Mouse (Mus musculus) CD4-positive, CD25-positive, alpha-beta regulatory T cell, adult 2 months (primary cell): ENCODE measurements around the gene Plcl2.

Experiments
- DNase-seq: peaks from one replicate; pipeline ENCODE4 v3.0.0-alpha.2; 2012; ENCODE audit warnings: low read depth, low spot score

Gene Plcl2

DNA sequence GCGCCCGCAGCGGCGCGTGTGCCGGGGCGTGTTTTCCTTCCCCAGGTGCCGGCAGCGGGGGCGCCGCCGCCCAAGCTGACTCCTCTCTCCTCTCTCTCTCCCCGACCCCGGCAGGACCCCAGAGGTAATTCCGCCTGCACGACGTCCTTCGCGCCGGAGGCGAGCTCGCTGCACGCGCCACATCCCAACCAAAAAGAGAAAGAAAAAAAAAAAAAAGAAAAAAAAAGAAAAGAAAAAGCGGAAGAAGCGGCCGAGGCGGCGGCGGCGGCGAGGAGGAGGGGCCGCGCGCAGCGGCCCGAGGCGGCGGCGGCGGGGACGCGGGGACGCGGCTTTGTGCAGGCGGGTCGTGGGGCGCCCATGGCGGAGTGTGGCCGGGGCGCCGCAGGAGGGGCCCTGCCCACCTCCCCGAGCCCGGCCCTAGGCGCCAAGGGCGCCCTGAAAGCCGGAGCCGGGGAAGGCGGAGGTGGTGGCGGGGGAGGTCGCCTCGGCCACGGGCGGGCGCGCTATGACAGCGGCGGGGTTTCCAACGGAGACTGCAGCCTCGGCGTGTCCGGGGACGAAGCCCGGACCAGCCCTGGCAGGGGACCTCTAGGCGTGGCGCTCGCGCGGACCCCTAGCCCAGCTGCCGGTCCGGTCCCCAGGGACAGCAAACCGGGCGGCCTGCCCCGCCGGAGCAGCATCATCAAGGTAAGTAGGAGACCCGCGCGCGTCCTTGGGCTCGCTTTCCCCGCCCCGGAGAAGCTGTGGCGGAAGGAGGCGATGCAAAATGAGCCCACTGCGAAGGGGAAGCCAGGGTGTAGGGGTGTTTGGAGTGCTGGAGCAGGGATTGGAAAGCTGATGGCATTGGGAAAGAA, at the start of gene Plcl2:
Gene Plcl2, plus strand, starts transcription at position 153 of the 854 bp plus-strand sequence.
- DNase-seq: peak; percentile 75

DNA sequence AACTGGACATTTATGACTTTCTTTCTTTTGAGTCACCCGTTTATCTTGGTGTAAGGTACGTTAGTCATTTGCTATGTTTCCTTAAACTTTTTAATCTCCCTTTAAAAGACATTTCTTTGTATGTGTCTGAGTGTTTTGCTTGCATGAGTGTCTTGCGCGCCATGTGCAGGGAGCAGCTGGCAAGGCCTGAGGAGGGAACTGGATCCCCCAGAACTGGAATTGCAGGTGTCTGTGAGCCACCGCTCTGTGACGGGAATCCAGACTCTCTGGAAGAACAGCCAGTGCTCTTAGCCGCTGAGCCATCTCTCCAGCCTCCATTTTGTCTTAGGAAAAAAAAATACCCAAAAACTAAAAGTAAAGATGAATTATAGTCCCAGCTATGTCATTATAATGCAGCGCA, 48.9 kb upstream of the Plcl2 start:
- DNase-seq: no peak

DNA sequence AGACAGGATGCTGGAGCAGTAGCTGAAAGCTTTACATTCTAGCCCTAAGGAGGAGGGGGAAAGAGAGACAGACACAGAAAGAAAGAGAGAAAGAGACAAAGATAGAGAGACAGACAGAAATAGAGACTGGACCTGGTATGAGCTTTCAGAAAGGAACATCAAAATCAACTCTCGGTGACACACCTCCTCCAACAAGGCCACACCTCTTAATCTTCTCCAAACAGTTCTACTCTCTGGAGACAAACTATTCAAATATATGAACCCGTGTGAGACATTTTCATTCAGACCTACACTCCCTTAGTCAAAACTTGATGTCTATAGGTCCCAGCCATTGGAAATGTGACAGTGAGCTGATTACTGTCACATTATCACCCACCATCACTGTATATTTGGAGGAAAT, 41.8 kb upstream of the Plcl2 start:
- no peak for DNase-seq

DNA sequence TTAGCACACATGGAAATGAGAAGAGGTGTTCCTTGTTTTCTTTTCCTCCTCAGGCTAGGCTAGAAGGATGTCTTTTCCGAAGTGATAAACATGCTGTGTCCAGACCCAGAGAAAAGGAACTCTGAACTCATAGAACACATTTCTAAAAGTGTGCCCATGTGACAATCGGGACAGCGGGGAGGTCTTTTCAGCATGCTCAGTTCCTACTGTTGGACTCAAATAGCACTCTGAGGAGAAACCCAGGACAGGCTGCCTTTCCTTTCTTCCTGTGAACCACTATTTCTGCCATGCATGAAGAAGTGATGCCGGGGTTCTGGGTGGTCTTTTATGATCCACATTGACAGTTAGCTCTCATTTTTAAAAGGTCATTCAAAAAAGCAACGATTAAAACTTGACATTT, 40.1 kb upstream of the Plcl2 start:
- DNase-seq: no peak

DNA sequence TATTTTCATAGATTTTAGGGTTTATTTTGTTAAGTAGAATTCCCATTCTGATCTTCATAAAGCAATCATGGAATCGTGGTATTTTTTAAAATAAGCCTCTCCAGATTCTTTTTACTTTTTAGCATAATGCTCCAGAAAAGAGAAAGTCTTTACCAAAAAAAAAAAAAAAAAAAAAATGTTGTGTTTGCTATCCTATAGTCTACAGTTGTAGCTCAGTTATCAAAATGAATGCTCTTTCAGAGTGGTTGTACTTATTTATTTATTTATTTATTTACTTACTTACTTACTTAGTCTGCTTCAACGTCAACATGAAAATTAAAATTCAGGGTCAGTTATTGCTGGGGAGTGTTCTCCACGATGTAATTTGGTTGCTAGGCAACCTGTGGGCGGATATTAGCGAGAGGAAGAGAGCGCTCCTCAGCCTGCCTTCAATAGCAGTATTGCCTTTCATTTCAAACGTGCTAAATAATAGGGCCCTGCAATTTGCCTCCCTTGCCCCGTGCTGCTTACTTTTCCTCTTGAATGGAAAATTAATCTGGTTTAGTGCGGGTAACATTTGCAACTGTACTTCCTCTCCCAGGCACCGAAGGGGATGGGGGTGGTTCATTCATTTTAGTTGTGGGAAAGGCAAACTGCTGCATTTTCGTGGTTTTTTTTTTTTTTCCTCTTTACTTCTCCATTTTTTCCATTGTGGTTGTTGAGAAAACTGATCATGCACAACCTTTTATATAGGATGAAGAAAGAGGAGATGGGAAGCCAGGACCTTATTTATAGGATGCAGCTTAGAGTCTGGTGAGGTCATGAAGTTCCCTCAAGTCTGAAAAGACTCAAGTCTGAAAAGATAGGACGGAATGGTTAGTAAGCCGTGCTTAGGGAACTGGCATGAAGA, 39.4 kb upstream of the Plcl2 start:
- DNase-seq: peak; percentile 93

DNA sequence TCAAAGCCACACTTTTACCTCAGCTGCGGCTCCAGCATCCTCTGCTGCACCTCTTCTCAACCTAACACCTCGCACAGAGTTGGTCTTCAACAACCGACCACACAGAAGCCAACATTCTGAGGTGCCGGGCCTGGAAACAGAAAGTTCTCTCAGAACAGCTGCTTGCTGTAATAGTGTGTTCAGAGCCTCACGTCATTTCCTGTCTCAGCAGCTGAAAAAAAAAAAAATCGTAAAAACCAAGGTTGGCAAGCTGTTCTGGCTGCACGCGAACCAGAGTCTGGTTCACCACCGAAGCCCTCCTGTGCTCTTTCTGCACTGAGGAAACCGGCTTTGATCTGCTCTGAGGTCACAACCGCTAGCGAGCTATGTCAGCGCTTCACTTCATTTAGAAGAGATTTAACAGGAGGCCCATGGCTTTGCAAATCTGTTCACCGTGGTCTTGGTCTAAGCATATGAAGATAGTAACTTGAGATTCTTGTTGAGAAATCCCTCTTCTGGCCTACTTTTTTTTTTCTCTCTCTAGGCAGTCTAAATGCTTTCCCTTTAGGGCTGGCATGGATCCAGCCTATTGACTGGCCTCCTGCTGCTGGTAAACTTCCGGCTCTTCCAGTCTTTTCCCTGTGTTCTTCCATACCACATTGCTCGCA, 38.6 kb upstream of the Plcl2 start:
- peak; percentile 92 for DNase-seq

DNA sequence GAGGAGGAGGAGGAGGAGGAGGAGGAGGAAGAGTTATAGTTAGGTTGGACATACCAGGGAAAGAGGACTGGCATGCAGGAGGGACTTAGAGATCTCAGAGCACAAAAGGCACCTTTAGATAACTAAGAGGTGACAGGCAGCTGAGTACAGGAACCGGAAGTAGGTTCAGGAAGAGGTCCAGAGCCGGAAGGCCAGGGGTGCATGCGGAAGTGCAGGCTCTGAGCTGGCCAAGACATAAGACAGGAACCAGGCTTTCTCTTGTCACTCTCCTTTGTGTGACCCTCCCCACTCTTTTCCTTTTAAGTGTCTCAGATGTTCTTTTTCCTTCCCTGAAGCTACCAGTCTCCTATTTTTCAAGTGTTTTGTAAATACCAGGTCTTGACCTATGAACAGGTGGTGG, 38.0 kb upstream of the Plcl2 start:
- peak; percentile 77 for DNase-seq

DNA sequence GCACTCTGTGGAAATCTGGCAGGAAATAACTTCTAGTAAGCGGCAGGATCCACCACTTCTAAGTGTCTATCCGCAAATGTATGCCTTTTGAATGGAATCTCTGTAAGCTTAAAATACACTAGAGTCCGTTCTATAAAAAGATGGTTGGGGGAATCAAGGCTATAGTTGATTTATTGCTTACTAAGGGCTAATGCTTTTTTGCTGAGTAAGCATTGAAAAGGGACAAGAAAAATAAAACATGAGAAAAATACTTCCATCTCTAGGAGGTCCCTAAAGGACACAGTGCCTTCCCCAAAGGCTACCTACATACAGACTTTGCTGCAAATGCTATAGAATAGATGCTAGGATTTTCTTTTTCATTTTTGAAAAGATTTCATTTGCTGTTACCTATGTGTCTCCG, 31.9 kb upstream of the Plcl2 start:
- DNase-seq: no peak

DNA sequence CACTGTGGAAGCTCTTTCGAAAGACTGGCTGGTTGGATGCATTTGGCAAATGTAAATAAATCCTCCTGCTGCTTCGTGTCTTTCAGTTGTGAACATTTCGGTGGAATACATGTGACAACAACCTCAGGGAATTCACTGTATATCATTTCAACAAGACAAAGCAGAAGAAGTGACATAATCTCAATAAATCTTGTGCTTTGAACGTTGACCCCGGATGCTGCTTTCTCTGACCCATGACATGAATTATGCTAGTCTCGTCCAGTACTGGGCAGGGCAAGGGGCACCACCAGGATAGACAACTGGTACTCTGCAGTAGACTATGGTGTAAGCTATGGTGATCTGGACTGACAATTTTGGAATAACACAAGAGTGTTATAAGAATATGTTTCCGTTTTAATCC, 28.3 kb upstream of the Plcl2 start:
- DNase-seq: no peak

DNA sequence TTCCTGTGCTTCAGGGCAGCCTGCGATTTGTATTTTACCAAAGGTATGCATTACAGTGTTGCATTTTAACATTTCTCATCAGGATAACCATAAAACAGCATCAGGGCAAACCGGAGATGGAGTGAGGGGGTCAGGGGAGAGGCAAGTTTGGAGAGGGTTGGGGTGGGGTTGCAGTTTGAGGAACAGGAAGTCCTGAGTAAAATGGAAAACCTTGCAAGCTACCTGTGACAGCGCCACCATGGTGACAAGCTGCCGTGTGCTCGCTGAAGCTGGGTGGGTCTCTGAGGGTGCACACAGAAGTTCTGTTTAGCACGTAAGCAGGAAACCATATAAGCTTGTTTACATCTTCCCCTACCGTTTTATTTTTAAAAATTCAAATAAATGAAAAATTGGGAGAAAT, 25.5 kb upstream of the Plcl2 start:
- DNase-seq: peak; percentile 79

DNA sequence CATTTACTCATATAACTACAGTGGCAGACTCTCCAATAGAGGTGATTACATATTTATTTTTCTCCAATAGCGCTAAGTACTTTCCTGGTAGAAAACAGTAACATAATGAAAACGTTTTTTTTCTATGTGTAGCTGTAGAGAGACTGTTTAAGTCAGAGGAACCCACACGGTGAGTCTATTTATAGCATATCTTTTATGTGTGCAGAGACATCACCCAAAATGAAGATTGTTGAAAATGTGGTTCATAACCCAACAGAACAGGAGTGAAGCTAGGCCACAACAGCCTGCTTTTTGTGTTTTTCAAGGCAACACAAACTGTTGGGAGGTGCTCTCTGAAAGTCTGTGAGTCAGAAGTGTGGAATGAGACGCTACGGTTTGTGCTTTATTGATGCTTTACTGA, 24.2 kb upstream of the Plcl2 start:
- peak; percentile 46 for DNase-seq

DNA sequence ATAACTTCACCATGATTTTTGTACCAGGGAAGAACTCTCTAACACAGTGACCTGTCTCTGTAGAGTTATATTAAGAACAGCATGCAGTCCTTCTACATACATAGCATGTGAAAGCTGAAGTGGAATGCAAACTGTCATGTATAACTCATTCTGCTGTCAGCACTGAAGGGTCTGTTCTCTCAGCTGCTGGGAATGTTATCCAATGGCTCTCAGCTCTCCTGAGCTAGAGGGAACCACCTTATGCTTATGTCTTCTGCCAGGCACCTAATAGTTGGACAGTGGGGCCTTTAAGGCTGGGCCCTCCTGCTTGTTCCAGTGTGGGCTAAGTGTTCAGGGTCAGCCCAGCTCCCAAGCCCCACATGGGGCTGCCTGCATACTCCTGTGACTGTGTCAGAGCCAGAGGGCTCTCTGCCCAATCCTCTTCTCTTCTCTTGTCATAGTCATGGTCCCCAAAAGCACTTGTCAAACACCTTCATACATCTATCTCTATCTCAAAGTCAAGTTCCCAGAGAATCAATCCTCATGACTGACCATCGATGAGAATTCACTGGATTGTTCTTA, 22.1 kb upstream of the Plcl2 start:
- no peak for DNase-seq

DNA sequence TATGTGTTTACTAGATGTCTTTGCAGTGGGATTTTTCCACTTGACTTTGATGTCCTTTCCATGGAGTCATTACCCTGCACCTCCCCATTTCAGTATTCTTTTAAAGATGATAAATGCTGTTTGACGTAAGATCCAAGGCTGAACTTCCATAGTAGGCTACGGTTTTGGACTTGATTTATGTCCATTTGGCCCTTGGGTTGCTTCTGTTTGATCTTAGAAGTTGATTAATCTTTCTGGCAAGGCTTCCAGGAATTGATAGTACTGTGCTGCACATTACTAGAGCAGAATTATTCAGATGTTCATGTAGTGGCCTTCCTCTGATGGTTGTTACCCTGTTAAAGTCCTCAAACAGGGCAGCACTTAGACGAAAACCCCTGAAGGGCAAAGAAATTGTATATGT, 21.5 kb upstream of the Plcl2 start:
- DNase-seq: no peak

DNA sequence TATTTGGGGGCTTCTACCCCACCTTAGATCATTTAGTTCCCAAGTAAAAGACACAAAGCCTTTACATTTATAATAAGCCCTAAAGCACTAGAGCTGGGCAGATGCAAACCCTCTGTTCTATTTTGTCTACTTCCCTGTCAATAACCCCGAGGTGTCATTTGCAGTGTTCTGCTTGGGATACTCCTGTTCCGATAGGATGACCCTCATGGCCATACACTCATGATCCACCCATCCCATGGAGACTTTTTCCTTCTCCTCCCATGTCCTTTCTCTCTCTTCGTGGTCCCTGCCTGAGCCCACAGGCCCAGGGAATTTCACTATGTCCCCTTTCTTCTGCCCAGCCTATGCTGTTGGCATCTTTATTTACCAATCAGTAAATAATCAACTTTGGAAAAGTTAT, 20.8 kb upstream of the Plcl2 start:
- DNase-seq: no peak

DNA sequence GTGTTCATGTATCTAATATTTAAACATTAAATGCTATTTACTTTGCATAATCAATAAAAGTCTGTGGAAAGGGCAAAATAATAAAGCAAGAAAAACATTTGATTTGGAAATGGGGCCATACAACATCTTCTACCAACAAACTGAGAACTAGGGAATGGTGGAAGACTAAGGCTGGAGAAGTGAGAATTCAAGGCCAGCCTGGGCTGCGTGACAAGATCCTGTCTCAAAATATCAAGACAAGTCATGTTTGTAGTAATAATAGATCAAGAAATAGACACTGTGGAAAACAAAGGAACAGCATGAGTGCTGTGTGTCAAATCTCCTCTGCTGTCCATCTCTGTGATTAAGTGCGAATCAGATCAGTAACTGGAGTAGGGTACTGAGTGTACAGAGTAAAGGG, 20.3 kb upstream of the Plcl2 start:
- no peak for DNase-seq

DNA sequence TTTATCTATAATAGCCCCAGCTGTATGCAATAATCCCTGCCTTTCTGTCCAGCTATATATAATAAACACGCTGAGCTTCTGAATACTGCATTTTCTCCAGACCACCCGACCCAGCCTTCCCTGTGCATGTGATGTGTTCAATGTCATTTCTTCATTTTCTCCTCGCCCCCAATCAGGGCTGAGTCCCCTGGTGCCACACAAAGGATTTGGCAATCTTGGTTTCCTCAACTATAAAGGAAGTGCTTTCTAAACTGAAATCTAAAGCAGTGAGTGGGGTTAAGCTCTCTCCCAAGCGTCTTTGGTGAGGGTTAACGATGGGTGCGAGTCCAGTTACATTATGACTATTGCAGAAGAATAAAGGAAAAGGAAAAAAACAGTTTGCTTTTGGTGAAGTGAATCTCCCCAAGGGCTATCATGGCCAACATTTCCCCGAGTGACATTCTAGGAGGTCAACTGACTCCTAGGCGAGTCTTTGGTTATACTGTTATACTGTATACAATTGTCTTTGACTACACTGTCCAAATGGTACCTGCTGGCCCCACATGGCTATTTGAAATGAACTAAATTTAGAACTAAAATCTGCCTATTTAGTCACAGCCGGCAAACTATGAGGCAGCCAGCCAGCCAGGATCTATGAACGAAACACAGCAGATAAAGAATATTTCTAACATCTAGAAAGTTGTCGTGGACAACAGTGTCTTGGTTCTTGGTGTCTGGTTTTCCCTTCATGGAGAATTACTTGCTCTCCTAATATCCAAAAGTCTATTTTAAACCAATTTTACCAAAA, 18.4 kb upstream of the Plcl2 start:
- DNase-seq: no peak

DNA sequence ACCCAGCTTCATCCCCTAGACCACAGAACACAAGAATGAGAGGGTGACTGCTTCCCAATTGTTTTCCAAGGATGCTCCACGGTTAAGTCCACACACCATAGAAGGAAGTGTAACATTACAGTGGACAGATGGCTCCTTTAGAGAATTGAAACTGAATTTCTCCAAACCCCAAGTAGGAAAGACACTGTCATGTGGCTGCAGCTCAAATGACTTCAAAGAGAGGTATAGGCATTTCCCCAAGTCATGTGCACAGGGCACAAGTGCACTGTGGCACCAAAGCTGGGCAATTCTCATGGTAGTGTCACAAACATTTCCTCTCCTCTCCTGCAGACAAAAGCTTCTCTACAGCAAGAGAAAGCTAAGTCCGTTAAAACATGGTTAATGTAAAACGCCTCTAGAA, 17.7 kb upstream of the Plcl2 start:
- no peak for DNase-seq

DNA sequence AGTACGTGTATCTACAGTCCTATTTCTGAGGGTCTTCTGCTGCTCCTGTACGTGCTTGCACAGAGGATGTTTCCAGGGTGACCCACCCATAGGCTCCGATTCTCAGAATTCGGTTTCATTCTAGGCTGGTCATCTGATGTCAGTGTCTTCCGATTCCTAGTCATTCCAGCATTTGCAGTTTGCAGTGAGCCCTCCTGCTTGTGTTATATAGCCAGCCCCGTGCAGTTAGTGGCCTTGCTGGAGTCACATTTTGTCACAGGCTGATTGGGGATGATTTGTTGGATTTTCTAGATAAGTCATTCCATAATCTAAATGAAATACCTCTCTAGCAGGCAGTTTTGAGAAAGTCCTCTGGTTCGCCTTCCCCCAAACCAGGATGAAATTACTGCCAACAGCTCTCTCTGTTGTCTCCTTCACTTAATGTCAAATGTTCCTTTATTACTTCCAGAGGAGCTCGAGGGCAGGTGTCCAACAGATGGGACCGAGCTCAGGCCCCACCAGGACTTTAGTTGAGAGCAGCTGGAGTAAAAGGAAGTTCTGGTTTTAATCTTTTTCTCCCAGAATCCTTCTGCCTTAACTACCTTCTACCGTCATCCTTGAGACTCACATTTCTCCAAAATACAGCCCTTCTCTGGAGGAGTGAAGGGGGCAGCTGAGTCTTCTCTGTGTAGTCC, 13.8 kb upstream of the Plcl2 start:
- DNase-seq: no peak

DNA sequence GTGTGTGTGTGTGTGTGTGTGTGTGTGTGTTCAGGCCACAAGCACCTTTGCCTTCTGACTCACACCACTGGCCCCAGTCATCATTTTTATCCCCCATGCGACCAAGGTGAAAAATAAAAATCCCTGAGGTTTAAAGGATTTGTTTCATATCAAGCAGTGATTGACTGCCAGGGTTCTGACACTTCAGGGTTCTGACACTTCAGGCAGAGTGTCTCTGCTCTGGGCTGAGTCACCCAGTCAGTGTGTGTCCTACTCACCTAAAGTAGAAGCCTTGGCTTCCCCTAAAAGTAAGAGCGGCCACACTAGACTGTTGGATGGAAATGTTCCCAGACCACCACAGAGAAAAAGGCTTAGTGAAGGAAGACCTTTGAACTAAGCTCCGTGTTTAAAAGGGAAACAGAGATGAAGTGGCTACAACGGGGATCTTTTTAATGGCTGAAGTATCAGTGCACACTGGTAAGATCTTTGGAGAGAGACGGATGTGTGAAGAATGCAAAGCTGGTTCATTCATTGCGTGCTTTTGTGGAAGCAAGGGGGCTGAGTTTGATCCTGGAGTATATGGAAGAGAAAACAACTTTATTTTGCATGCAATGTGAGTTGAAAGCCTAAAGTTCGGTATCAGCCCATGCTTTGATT, 11.0 kb upstream of the Plcl2 start:
- DNase-seq: no peak
